Mouse (Mus musculus) cerebellum, postnatal 25 days (tissue): ENCODE data around the gene Tctex1d1.

Experiments used
- DNase-seq, 2 experiments: peaks; one replicate each; pipeline ENCODE4 v3.0.0; 2021; ENCODE audit warnings: mixed read lengths in 2 of 2

Tctex1d1 gene

DNA sequence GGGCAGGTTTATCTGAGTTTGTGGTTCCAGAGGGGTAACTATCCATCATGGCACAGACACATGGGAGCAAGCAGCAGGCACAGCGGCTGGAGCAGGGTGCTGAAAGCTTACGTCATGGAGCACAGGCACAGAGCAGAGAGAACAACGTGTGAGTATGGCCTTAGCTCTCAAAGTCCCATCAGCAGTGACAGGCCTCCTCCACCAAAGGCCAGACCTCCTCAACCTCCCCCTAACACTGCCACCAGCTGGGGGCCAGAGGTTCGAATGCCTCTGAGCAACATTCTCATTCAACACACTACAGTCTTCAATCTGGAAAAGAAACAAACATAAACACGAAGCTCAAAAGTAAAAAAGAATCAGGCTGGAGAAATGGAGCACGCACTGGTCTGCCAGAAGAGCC lies 10.1 kb downstream of the Tctex1d1 start:
- DNase-seq: no peak

DNA sequence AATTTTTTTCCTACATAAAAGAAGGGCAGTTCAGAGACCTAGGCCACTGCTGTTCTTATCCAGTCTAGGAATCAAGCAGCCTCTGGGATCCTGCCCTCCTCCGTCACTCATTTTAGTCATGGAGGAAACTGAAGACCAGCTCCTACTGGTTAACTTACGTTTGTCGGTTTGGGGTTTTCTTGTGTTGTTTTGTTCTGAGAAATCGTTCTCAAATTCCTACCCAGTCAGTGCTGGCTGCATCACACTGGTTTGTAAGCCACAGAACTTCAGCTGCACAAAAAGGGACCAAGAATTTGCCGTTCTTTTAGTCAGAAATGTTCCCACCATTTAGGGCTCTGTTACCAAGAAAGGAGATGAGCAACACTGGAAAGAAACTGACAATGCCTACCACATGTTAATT lies 11.0 kb downstream of the Tctex1d1 start:
- DNase-seq: no peak

DNA sequence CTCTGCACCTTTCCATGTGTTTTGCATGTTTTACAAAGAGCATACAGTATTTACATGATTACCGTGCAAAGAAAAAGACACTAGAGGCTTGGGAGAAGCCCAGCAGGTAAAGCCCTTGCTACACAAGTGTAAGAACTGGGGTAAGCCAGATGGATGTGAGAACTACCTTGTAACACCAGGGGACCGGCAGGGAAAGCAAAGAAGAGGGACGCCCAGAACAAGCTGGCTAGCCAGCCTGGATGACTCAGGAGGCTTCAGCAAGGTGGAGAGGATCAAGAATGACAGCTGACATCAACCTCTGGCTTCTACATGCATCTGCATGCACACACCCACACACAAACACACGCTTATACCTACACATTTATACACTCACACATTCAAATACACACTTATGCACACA lies 11.6 kb downstream of the Tctex1d1 start:
- DNase-seq: no peak

DNA sequence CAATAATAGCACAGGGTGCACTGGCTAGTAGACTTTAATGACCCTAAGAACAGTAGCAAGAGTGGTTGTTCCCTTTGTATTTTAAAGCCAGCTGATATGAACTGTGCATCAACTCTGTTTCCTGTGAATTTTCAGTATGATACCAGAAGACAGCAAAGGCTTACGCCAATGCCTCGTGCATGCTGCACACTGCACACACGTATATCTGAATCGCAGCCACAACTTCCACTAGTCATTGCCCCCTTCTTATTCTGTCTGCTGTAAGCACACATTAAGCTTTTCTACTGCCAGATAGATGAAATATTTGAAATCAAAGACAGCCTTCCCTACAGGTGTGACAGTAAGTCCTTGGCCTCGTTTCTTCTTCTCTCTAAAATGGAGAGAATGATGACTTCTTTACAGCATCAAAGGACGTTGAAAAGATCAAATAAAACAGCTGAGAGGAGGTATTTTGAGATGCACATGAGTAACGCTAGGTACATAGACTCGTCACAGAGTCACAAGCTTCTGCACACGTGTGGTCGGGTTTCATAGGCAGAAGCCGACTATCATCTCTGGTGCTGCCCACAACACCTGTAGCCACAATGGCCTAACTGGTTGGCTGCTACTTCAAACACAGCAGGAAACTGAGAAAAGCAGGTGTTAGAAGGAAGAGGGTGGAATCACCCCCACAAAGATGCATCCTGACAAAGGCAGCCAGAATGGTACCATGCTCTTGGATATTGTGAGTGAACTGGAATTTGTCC lies 12.4 kb downstream of the Tctex1d1 start:
- no peak for DNase-seq

DNA sequence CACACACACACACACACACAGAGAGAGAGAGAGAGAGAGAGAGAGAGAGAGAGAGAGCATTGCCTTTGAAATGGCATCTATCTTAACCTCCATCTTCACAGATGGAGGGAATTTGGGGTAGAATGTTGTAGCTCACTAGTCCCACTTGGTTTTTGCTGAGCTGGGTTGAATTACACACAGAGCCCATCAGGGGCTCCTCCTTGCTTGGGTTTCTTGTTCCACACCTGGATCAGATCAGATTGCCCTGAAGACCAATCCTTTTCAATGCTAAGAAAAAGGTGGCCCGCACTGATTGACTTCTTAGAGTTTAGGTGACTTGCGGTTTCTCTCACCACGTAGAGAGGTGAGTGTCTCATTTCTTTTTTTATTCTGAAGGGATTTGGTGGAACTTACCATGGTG lies 13.3 kb downstream of the Tctex1d1 start:
- no peak for DNase-seq

DNA sequence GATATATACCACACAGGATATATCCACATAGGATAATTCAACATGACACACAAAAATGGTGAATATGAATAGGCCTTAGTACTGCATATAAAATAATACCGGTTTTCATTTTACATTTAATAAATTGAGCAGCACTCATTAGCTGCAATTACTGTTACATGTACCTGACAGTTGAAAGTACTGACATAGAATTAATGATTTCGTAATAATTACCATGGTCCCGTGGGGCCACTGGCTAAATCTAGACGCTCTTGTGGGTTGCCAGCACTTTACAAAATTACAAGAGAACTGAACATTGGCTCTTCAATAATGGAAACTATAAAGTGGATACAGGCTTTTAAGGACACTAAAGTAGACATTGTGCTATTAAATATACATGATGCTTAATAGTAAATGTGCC lies 26.3 kb downstream of the Tctex1d1 start:
- no peak for DNase-seq

DNA sequence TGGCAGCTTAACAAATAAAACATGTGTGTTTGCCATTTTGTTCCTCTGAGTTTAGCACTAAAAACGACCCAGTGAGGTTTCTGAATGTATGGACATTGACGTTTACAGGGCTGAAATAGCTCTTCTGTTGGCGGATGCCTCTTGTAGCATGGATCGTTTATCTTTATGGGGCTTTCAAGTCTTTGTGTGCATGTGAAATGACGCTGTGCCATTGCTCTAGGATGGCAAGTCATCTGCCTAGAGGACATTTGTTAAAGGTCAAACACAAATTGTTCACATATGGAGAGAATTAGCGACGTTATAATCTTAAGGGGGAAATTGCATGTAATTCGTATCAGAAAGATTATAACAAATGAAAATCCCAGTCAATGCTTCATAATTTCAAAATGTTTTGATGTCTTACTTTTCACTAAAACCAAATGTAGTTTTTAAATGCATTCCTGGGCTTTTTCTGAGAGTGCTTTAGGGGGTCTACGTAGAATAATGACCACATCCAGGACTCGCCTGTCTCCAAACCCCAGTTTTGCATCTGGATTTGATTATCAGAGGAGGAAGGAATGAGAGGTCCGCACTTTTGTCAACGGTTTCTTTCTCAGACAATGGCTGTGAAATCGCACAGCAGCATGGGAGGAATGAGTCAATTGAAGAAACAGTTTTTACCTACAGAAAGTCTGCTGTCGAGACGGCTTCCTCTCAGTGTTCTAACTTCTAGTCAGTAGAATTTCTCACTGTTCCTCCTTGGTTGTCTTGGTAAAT lies 27.0 kb downstream of the Tctex1d1 start:
- no peak for DNase-seq

DNA sequence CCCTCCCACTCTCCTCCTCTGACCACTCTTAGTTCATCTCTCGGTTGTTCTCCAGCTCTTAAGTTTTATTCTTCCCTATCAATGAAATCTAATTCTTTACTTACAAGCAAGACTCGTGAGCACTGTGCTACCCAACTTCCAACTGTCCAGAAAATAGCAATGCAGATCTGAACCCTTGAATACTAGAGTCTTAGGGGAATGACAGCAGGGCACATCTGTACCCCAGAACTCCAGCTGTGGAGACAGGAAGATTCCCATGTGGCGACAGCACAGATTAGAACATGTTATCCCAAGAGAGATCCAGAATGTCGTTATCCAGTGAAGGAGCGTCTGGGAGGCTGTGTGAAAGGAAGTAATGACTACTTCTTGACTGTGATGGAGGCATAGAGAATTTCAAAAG lies 27.9 kb downstream of the Tctex1d1 start:
- DNase-seq: no peak

DNA sequence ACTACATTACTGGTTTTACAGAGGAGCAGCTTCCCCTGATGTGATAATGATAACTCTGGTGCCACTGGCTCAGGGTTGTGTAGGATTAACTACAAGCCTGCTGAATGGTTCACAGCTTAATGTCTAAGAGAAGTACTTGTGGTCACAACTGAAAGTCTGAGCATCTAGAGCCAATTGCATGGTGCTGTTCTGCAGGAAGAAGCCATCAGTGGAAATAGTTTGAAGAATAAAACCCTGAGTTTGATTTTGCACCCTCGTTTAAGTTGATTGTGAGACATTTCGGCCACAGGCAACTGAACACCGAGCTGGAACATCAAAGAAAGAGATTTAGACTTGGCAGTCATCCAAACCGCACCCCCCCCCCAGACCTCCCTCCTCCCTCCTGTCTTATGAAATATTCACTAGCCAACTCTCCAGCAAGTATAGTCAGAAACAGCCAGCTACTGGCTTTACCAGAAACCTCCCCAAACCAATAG lies 28.6 kb downstream of the Tctex1d1 start:
- DNase-seq: no peak

DNA sequence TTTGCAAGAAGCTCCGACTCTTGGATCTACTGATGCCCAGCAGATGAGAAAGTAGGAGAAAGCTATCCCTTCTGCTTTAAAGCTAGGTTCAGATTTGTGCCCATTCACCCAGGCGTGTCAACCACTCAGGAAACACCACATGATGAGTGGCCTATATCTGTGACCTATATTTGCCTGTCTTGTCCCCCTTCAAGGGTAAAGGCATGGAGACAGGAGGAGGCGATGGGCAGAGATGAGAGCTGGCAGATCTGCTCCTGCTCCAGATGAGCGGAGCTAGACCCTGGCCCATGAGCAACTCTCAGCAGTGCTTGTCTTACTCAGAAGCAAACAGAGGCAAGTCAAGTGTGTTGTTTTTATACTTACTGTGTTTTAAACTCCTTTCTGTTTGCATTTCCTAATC lies 32.3 kb downstream of the Tctex1d1 start:
- no peak for DNase-seq

DNA sequence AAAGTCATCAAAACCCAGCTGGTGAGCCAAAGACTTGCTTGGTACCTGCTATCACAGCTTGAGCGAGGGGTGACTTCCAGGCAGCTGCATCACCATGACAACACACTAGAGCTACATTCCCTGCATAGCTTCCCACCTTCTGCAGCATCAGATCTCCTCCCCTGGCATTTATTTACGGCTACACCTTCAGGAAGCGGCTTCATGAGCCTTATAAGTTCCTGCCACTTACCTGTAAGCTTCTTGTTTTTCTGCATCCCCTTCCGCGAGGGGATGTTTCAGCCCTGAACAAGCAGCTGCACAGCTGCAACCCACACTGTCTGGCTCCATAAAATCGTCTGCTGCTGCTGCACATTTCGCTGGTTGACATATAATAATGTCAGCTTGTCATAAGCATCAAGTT lies 33.4 kb downstream of the Tctex1d1 start:
- no peak for DNase-seq

DNA sequence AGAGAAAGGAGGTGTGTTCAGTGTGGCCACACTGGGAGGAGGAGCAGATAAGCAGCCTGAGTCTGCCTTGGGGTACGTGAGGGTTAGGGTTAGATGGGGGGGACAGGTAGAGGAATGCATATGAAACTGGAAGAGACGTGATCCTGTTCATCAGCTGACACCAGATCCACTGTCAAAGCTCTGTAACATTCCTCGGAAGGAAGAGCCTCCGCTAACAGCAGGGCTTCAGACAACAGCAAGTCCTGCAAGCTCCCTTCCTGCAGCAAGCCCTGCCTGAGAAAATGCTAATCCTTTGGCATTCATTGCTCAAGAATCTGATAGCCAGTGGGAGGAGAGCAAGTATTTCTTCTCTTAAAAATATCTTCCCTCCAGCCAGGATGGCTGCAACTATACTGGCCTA lies 35.1 kb downstream of the Tctex1d1 start:
- no peak for DNase-seq

DNA sequence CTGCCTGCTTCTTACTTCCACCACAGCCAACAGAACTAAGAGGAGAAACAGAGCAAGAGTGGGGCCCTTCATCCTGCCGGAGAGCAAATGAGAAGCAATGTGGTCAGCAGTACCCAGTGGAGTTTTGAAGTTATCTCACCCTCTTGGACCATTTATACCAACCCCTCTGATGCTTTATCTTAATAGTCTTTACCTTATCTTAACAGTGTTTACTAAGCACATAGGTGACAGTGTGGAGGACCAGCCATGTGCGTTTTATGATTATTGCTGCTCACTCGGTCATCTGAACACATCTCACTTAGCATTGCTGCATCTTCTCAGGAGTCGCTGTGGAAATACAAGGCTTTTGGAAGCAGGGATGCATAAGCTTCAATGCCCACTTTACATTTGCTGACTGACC lies 48.2 kb downstream of the Tctex1d1 start, which contains the start of gene Insl5:
TSS of gene Insl5 (minus strand) at position 222 of the 400 bp plus-strand sequence.
- no peak for DNase-seq

DNA sequence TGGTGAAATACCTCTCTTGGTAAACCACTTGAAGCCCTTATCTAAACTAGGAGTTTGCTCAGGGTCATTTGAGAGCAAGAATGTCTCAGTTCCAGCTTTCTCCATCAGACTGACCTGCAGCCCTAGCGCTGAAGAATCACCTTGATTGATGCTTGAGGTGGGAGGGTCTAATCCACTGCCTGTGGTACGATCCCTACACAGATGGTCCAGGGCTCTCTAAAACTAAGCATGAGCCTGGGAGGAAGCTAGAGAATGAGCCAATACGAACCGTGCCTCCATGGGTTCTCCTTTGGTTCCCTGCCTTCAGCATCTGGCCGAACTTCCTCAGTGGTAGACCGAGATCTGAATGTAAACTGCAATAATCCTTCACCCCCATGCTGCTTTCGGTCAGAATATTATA lies 49.3 kb downstream of the Tctex1d1 start:
- DNase-seq: no peak

DNA sequence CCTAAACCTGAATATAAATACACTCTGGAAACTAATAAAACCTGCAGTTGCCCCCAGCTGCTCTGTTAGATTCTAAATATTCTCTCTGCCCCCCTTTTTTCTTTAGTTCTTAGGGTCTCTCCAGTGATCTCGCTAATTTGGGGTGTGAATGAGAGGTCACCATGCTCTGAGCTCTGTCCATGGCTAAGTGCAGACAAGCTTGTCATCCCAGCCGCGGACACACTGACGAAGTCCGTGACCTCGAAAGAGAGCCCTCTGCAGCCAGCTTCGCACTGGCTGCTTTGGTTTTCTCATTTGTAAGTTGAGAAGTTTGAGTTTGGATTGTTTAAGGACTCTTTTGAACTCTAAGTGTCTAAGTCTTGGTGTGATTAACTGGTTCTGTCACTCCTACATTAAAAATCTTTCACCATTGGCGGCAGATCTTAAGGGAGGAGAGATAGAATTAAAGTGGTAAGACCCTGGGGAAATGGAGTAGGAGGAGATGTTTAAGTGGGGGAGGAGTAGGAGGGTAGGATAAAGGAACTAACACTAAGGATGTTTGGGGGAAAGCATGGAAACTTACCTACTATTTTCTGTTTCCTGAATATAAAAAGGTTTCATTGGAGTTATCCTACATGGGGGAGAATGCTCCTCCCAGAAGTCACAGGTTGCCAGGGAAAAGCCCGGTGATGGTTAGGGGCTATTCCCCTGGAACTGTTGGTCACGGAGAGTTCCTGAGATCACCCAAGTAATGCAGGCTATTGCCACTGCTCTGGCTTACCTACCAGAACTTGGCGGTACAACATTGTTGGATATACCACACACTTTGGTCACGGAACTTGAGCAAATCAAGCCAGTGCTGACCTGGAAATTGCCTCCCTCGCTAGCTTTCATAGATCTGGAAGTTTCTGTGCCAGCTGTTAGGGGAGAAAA lies 50.0 kb downstream of the Tctex1d1 start:
- no peak for DNase-seq

DNA sequence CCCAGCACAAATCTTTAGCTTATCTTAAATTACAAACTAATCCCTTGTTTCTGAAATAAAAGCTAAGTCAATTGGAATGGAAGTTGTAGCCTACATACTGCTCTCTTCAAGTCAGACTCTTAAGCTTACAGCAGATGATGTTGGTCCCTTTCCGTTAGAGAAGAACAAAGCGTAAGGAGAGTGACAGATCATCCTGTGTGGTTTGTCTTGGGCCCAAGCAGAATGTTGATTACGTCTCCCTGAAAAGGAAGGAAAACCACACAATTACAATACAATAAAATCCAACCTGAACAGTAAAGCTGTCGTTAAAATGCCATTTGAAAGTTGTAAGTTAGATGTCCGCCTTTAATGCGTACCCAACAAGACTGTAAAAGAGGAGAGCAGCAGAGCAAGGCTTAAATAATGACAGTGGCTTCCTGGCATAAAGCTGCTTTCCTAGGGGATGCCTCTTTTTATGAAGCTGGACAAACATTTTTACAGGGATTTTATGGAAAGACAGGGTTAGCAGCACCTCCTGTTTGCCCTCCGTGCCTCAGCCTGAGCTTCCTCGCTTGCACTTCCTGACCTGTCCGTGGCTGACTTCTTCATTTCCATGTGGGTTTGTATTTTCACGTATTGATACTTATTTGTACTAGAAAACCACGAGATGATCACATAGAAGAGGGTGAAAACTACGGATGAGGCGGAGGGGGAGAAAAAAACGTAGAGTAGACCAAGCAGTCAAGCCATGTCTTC lies 60.9 kb downstream of the Tctex1d1 start:
- no peak for DNase-seq

DNA sequence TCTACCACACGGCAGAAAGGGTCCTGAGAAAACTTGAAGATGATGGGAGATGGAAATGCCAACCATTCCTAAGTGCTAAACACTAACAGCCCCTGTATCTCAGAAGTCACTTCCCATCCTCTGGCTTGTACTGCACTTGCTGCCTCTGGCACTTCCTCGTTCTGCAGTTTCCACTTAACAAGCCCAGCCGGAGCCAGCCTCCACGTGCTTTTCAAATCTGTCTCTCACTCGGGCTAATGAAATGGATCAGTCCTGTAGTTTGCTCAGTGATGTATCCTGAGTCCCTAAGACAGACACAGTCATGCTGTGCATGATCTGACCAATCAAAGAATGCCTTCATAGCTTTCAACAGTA lies 61.4 kb downstream of the Tctex1d1 start:
- no peak for DNase-seq

DNA sequence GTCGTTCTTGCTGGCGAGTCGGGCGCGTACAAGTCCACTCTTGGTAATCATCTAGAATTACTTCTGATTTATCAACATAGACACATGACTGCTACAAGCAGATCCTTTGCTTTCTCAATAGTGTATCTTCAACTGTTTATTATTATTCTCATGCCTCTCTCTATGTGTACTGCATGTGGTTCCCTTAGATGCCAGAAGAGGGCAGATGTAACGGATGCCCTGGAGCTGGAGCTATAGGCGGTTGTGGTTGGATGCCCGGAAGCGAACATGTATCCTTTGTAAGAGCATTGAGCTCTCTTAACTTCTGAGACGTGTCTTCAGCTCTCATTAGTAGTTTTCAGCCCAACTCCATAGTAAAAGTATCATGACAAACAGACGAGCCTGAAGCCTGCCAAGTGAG lies 64.6 kb downstream of the Tctex1d1 start:
- no peak for DNase-seq

DNA sequence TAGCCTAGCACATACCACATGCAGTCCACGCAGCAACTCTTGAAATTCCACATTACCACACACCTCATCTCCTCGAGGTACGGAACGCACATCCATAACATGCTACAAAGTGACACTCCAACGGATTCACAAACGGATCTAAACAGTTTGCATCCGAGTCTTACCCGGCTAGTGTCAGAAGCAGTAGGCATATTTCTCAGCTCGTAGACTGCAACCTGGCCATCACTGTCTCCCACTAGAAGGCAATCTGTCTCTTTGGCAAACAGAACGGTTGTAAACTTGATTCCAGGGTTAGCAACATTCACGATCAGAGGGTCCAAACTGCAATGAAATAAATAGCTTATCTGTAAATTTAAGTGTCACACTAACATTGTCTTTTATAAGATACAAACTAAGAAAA lies 69.6 kb downstream of the Tctex1d1 start:
- DNase-seq: peak; percentile 5 to 12
